Mouse (Mus musculus) heart, embryonic 14.5 days (tissue): ENCODE results near the gene Cbfa2t3. TPM values are rescaled to one million over a fixed set of nuclear protein-coding genes. Genes with fewer than 3 reads are reported as not detected.

ENCODE experiments used
- ATAC-seq: fragments of 200-750 bp; cut with Nextera tagmentation; 2 replicates; pipeline ENCODE4 v1.8.0; 2017; ENCODE audit warnings: low read depth, moderate TSS enrichment; ENCODE audit not compliant: insufficient number of reproducible peaks, insufficient read depth, low FRiP score
- H3K27ac ChIP-seq, 2 experiments: fragments of 200-500 bp in 1 of 2; fragments of 300-500 bp in 1 of 2; sonication (generic) in 1 of 2; replicated peaks in 1 of 2; 2 replicates each; pipeline ENCODE4 v1.5.1; 2012 to 2014; ENCODE audit warnings: low read depth in 2 of 2, low read length in 2 of 2, control low read depth in 1 of 2, mild to moderate bottlenecking in 1 of 2, mixed read lengths in 1 of 2; ENCODE audit not compliant: control insufficient read depth in 1 of 2, insufficient read depth in 1 of 2
- H3K27me3 ChIP-seq: fragments of 300-500 bp; sonication (generic); 2 replicates; pipeline ENCODE4 v1.6.1; 2014; ENCODE audit warnings: mild to moderate bottlenecking, low read length, control low read depth; ENCODE audit not compliant: control insufficient read depth, insufficient read depth
- H3K36me3 ChIP-seq: fragments of 300-500 bp; sonication (generic); 2 replicates; pipeline ENCODE4 v1.6.1; 2014; ENCODE audit warnings: mild to moderate bottlenecking, control low read depth, low read length, mixed read lengths; ENCODE audit not compliant: control insufficient read depth, insufficient read depth
- H3K4me1 ChIP-seq, 2 experiments: fragments of 200-500 bp in 1 of 2; fragments of 300-500 bp in 1 of 2; sonication (generic) in 1 of 2; 2 replicates each; pipeline ENCODE4 v1.6.1; 2012 to 2014; ENCODE audit warnings: low read length in 2 of 2, control low read depth in 1 of 2, mixed read lengths in 1 of 2; ENCODE audit not compliant: control insufficient read depth in 2 of 2, insufficient read depth in 2 of 2
- H3K4me2 ChIP-seq: fragments of 300-500 bp; sonication (generic); 2 replicates; pipeline ENCODE4 v1.6.1; 2014; ENCODE audit warnings: mild to moderate bottlenecking, low read length
- H3K4me3 ChIP-seq, 2 experiments: fragments of 200-500 bp in 1 of 2; fragments of 300-500 bp in 1 of 2; sonication (generic) in 1 of 2; 2 replicates each; pipeline ENCODE4 v1.5.1; 2012 to 2014; ENCODE audit warnings: low read length in 2 of 2, mild to moderate bottlenecking in 2 of 2, control low read depth in 1 of 2, low read depth in 1 of 2, moderate library complexity in 1 of 2; ENCODE audit not compliant: control insufficient read depth in 1 of 2, insufficient read depth in 1 of 2
- H3K9ac ChIP-seq: fragments of 300-500 bp; sonication (generic); 2 replicates; pipeline ENCODE4 v1.6.1; 2014; ENCODE audit warnings: mild to moderate bottlenecking, low read length
- H3K9me3 ChIP-seq: fragments of 300-500 bp; sonication (generic); 2 replicates; pipeline ENCODE4 v1.6.1; 2016; ENCODE audit warnings: low read length, control low read depth; ENCODE audit not compliant: control insufficient read depth
- WGBS: fragments of 180-500 bp; shearing (Covaris S2); extraction: QIAGEN DNeasy Blood & Tissue Kit; methylation state at CpG from one replicate; pipeline ENCODE4 v1.1.7; 2014; 5-methylcytosine and 5-hydroxymethylcytosine counted together
- polyA plus RNA-seq: library from polyadenylated mRNA; unstranded; fragments of >200 nt; fragmentation: Nextera tagmentation; extraction: Ambion mirVana; gene quantifications from 2 replicates; pipeline ENCODE4 v1.2.1, GENCODE M21; 2014

Cbfa2t3 gene
- polyA plus RNA-seq = 4.2 and 6.2 TPM in 2 replicates

DNA sequence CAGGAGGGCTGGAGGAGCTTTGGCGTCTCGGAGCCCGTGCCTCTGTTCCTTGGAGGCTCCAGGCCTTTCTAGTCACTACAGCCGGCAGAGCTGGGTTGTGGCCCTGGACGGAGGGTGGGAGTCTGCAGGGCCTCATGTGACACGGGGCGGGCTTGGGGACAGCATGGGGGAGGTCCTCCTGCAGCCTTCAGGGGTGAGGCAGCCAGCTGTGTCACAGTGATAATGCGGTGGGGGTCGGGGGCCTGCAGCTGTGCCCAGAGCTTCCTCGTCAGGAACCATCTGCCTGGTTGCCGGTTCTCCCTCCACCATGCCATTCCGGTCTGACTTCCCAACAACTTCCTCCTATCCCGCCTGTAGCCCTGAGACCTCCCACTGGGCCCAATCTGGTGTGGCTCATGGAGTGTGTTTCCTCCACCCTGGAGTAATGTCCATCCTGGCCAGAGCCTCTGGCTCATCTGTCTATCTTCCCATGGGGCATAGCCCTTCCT lies at the start of gene Cbfa2t3:
TSS of gene Cbfa2t3 (minus strand) at position 105 of the 488 bp plus-strand sequence.
- H3K4me3 ChIP-seq = peak within 1 kb of the TSS; percentile 15 to 25
- H3K9me3 ChIP-seq = no peaks in the 10 kb centered on the region
- no peaks in the 10 kb centered on the region for H3K36me3 ChIP-seq
- H3K4me1 ChIP-seq = peaks cover 8 to 9% of the 10 kb centered on the region in 2 experiments; a peak in 3 of 4 replicates
- peak within 1 kb of the TSS; percentile 55 for H3K4me2 ChIP-seq
- H3K27me3 ChIP-seq = no peaks in the 10 kb centered on the region
- WGBS = 31% methylated on average over 13 of the region's 13 CpGs
- H3K9ac ChIP-seq = 0 out of 2 replicates have a peak within 1 kb of the TSS, but pooled peaks have one; percentile 38
- ATAC-seq = peak; percentile 59; the same call in 1 of the 2 replicates
- peak within 1 kb of the TSS; percentile 12 to 47; a peak in 2 of 4 replicates for H3K27ac ChIP-seq

DNA sequence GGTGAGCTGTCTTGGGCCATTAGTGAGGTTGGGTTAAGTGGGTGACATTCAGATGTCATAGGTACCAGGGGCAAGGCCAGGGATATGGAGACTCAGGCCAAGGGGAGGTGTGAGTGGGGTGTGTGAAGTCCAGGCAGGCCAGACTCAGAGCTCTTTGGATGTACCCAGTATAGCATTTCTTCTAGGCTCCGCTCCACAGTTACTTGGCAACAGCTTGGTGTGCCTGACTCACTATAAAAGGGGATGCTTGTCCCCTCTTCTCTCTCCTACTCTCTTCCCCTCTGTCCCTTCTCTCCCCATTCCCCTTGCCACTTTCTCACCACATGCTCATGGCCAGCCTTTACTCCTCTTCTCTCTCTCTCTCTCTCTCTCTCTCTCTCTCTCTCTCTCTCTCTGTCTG lies 48.9 kb upstream of the Cbfa2t3 start:
- Histone ChIP-seq H3K4me1 (no peaks in the 10 kb centered on the region), H3K9me3 (no peaks in the 10 kb centered on the region), H3K36me3 (no peaks in the 10 kb centered on the region), H3K4me3 (no peak overlapping the region), H3K27ac (no peak overlapping the region), H3K9ac (no peak overlapping the region), H3K27me3 (peaks cover 74% of the 10 kb centered on the region), H3K4me2 (no peak overlapping the region)
- no peak for ATAC-seq
- 80% methylated on average over 1 of the region's 1 CpGs for WGBS

DNA sequence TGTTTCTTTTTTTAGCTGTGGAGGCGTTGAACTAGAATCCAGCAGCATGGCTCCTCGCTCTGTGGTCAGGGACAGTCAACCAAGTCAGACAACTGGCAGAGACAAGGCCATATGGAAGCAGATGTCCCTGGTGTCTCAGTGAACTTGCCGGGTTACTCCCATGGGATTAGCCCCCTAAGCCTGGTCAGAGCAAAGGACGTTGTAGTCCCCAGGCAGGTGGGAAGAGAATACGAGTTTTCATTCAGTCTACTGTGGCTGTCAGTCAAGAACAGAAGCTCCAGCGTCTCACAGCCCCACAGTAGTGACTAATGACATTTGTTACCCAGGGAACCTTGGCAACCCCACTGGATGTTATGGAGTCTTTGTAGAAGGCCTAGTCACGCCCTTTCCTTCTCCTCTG lies 47.5 kb upstream of the Cbfa2t3 start:
- H3K4me2 ChIP-seq = no peak overlapping the region
- no peaks in the 10 kb centered on the region for H3K36me3 ChIP-seq
- 25% methylated on average over 7 of the region's 7 CpGs for WGBS
- peaks cover 78% of the 10 kb centered on the region for H3K27me3 ChIP-seq
- H3K4me3 ChIP-seq = no peak overlapping the region
- H3K27ac ChIP-seq = no peak overlapping the region
- no peaks in the 10 kb centered on the region for H3K9me3 ChIP-seq
- no peak for ATAC-seq
- H3K9ac ChIP-seq = no peak overlapping the region
- H3K4me1 ChIP-seq = no peaks in the 10 kb centered on the region

DNA sequence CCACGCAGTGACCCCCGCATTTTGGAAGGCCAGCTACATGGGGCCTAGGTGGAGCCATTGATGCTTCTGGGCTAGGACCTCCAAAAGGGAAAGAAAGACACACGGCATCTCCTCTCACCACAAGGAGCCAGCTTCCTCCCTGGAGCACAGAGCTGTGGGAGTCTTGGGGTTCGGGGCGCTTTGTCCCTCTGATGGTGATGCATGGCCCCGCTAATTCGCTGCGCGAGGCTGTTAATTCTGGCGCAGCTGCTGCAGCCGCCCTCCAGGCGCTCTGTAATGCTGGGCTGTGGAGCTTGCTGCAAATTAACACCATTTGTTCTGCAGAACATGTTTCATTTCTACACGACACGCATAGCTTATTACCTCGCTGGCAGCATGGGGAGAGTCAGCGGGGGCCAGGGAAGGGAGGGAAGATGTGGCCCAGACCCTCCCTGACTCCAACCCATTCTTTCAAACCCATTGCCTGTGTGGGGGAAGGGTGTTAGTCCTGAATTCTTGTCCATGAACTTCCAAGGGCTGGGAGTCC lies 46.9 kb upstream of the Cbfa2t3 start:
- no peaks in the 10 kb centered on the region for H3K9me3 ChIP-seq
- no peak for ATAC-seq

DNA sequence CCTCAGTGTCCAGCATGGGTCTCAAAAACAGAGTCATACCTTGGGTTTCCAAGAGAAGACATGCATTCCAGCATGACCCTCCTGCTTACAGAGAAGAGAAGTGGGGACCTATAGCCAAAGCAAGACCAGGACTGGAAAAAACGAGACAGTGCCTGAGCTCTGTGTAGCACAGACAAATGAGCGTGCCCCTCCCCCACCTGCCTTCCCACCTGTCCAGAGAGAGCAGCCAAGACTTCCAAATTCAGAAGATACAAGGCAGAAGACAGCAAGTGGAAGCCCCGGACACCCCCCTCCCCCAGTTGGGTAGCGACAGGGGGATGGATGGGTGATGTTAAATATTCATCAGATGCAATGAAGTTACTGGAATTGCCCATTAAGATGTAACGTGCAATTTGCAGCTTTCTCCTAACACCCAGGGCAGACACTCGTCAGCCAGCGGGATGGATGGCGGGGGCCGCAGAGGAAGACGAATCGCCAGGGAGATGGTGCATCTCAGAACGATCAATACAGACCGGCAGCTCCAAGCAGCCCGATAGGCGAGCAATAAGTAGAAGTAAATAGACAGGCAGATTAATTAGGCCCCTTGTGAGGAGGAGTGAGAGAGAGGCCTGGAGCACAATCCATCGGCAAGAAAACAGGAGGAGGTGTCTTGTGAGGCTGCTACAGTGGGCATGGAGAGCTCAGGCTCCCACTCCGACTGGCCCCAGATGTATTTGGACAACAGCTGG lies 46.3 kb upstream of the Cbfa2t3 start:
- H3K36me3 ChIP-seq = no peaks in the 10 kb centered on the region
- H3K9me3 ChIP-seq = no peaks in the 10 kb centered on the region
- no peak overlapping the region for H3K27ac ChIP-seq
- no peak for ATAC-seq
- 35% methylated on average over 17 of the region's 17 CpGs for WGBS
- no peak overlapping the region for H3K9ac ChIP-seq
- peaks cover 86% of the 10 kb centered on the region for H3K27me3 ChIP-seq
- no peaks in the 10 kb centered on the region for H3K4me1 ChIP-seq
- H3K4me2 ChIP-seq = no peak overlapping the region
- H3K4me3 ChIP-seq = no peak overlapping the region

More for the DNA sequence above, 46.9 kb upstream of the Cbfa2t3 start:
- Histone ChIP-seq H3K4me2 (no peak overlapping the region), H3K4me3 (no peak overlapping the region), H3K27me3 (peaks cover 84% of the 10 kb centered on the region), H3K9ac (no peak overlapping the region), H3K27ac (no peak overlapping the region), H3K36me3 (no peaks in the 10 kb centered on the region), H3K4me1 (no peaks in the 10 kb centered on the region)
- WGBS = 12% methylated on average over 16 of the region's 16 CpGs

DNA sequence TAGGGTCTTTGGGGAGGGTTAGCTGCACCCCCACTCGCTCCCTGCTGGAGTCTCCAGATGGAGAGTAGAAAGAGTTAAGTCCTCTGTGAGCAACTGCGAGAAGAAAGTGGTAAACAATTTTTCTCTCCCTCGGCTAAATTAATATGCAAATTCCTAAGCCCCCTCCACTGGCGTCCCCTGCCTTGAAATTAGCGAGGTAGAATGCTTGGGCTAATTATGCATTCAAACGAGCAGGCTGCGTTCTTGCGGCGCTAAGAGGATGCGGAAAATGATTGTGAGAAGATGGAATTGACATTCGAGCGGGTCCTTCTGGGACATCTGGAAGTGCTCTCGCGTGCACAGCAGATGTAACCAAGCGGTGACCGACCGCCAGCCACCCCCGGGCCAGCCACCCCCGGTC lies 43.6 kb upstream of the Cbfa2t3 start:
- H3K9me3 ChIP-seq = no peaks in the 10 kb centered on the region
- ATAC-seq = no peak
- H3K27ac ChIP-seq = no peak overlapping the region
- WGBS = 24% methylated on average over 19 of the region's 19 CpGs
- H3K36me3 ChIP-seq = no peaks in the 10 kb centered on the region
- no peak overlapping the region for H3K9ac ChIP-seq
- no peaks in the 10 kb centered on the region for H3K4me1 ChIP-seq
- H3K4me2 ChIP-seq = no peak overlapping the region
- peaks cover 96% of the 10 kb centered on the region for H3K27me3 ChIP-seq
- no peak overlapping the region for H3K4me3 ChIP-seq

DNA sequence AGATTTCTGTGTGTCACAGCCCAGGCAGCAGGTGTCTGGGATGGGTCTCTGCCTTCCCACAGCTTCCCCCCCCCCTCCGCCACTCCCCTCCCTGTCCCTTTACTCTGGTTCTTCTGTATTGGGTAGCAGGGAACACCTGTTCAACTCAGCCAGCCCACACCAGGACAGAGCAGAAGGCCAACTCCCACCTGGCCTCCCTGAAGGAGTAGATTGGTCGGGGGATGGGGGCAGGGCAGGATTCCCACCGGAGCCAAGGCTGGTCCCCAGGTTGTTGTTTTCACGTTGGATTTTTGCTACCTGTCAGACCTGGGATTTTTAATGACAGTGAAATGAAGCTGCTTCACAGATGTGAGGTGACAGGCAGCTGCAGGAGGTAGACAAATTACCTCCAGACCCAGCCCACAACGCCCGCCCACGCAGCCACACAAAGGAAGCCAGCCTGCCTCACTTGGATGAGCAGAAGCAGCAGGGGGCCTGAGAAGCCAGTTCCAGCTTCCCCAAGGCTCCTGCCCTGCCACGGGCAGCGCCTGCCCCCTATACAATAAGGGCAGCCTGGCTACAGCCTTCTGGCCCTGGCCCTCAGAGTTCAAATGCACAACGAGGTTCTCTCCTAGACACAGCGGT lies 40.3 kb upstream of the Cbfa2t3 start:
- ATAC-seq = no peak
- peaks cover 67% of the 10 kb centered on the region for H3K27me3 ChIP-seq
- 34% methylated on average over 11 of the region's 11 CpGs for WGBS
- no peak overlapping the region for H3K4me2 ChIP-seq
- no peaks in the 10 kb centered on the region for H3K36me3 ChIP-seq
- no peak overlapping the region for H3K27ac ChIP-seq
- no peak overlapping the region for H3K4me3 ChIP-seq
- peaks cover 23 to 24% of the 10 kb centered on the region in 2 experiments for H3K4me1 ChIP-seq
- H3K9me3 ChIP-seq = no peaks in the 10 kb centered on the region
- H3K9ac ChIP-seq = no peak overlapping the region
